Mouse (Mus musculus) myocyte (in vitro differentiated cells): ENCODE results near the gene Inhbc. TPM values are rescaled to one million over a fixed set of nuclear protein-coding genes. Genes with fewer than 3 reads are reported as not detected.
"Not testable (repeated sequence)": the region's sequence is repeated elsewhere in the genome, so short reads cannot be mapped to it uniquely, and the experiment has no call there.

ENCODE experiments used
- H3K27me3 ChIP-seq: one replicate; pipeline ENCODE4 v1.6.1; 2011; ENCODE audit not compliant: control insufficient read depth, insufficient read depth, insufficient read length
- H3K36me3 ChIP-seq: one replicate; pipeline ENCODE4 v1.6.1; 2011; ENCODE audit not compliant: control insufficient read depth, insufficient read depth
- H3K4me2 ChIP-seq: one replicate; pipeline ENCODE4 v1.6.1; 2011; ENCODE audit warnings: low read depth, control low read depth
- H3K4me3 ChIP-seq: one replicate; pipeline ENCODE4 v1.5.1; 2011; ENCODE audit warnings: mild to moderate bottlenecking, control low read depth, moderate library complexity
- H3K79me2 ChIP-seq: one replicate; pipeline ENCODE4 v1.6.1; 2011; ENCODE audit not compliant: control insufficient read depth, insufficient read depth
- H3ac ChIP-seq: one replicate; pipeline ENCODE4 v1.6.1; 2011; ENCODE audit not compliant: control insufficient read depth, insufficient read length
- CEBPB ChIP-seq: IDR thresholded peaks from 2 replicates; pipeline ENCODE4 v1.6.1; 2011; ENCODE audit warnings: mild to moderate bottlenecking, moderate library complexity; ENCODE audit not compliant: poor library complexity, insufficient read depth, severe bottlenecking
- E2F4 ChIP-seq: IDR thresholded peaks from one replicate; pipeline ENCODE4 v1.6.1; 2011; ENCODE audit warnings: mild to moderate bottlenecking, control low read depth, moderate library complexity; ENCODE audit not compliant: insufficient read depth
- MAX ChIP-seq: IDR thresholded peaks from one replicate; pipeline ENCODE4 v1.6.1; 2011; ENCODE audit warnings: low read depth, mild to moderate bottlenecking, control low read depth
- MYOD1 ChIP-seq, 3 experiments: IDR thresholded peaks; one replicate each; pipeline ENCODE4 v1.6.1; 2011; ENCODE audit warnings: control low read depth in 2 of 3, low read depth in 2 of 3, mild to moderate bottlenecking in 2 of 3, moderate library complexity in 1 of 3; ENCODE audit not compliant: insufficient read length in 2 of 3, control insufficient read depth in 1 of 3
- MYOG ChIP-seq, 3 experiments: IDR thresholded peaks; one replicate each; pipeline ENCODE4 v1.6.1; 2011; ENCODE audit warnings: control low read depth in 2 of 3, low read depth in 2 of 3, mild to moderate bottlenecking in 2 of 3; ENCODE audit not compliant: insufficient read length in 2 of 3, control insufficient read depth in 1 of 3, insufficient read depth in 1 of 3
- POLR2A ChIP-seq: IDR thresholded peaks from one replicate; pipeline ENCODE4 v1.6.1; 2011; ENCODE audit warnings: low read depth, mild to moderate bottlenecking, control low read depth, moderate library complexity; ENCODE audit not compliant: insufficient read length
- POLR2AphosphoS2 ChIP-seq: IDR thresholded peaks from one replicate; pipeline ENCODE4 v1.6.1; 2011; ENCODE audit warnings: low read depth, control low read depth; ENCODE audit not compliant: insufficient read length
- REST ChIP-seq: IDR thresholded peaks from one replicate; pipeline ENCODE4 v1.6.1; 2011; ENCODE audit warnings: mild to moderate bottlenecking, control low read depth, moderate library complexity; ENCODE audit not compliant: insufficient read depth, insufficient read length
- SRF ChIP-seq: IDR thresholded peaks from one replicate; pipeline ENCODE4 v1.6.1; 2011; ENCODE audit warnings: low read depth; ENCODE audit not compliant: control insufficient read depth, insufficient read length
- TCF12 ChIP-seq: IDR thresholded peaks from one replicate; pipeline ENCODE4 v1.6.1; 2011; ENCODE audit warnings: mild to moderate bottlenecking, control low read depth; ENCODE audit not compliant: poor library complexity, insufficient read depth, severe bottlenecking
- TCF3 ChIP-seq: IDR thresholded peaks from one replicate; pipeline ENCODE4 v1.6.1; 2011; ENCODE audit warnings: low read depth, control low read depth; ENCODE audit not compliant: insufficient read length
- USF1 ChIP-seq: IDR thresholded peaks from one replicate; pipeline ENCODE4 v1.6.1; 2011; ENCODE audit warnings: low read depth, mild to moderate bottlenecking, control low read depth, moderate library complexity
- polyA plus RNA-seq: library from polyadenylated mRNA; unstranded; fragments of >200 nt; fragmentation: generic; extraction: Trizol; gene quantifications from one replicate; pipeline ENCODE4 v1.2.1, GENCODE M21; 2012; ENCODE audit warnings: missing spikeins

Gene Inhbc
- polyA plus RNA-seq, 1 experiment: not detected

DNA sequence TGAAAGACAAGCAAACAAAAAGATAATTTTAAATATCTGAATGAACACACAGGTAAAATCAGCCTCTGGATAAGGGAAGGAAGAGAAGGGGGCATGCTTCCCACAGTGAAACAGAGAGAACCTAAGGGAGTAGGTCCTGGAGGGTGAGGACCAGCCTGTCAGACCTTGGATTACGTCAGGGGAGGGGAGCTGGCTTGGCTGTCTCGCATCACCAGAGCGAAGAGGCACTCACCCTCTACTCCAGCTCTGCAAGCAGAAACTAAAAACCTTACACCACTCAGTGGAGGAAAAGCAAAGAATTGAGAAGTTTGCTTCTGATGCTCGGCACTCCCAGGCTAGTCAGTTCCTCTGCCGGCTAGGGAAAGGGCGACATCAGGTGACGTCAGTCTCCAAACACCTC is 50.3 kb downstream of the Inhbc start:
- peaks cover 20% of the 10 kb centered on the region for H3K27me3 ChIP-seq
- H3K4me3 ChIP-seq: no peak overlapping the region
- H3K4me2 ChIP-seq: no peak overlapping the region
- TF ChIP-seq MYOG (IDR thresholded peaks at IDR 0.05; ENCODE audit: control insufficient read depth in 1 of 3, insufficient read depth in 1 of 3, insufficient read length in 2 of 3, low read depth in 2 of 3): no peak
- TF ChIP-seq POLR2AphosphoS2: no peak
- TF ChIP-seq POLR2A: no peak
- TF ChIP-seq SRF: no peak
- TF ChIP-seq MYOD1 (IDR thresholded peaks at IDR 0.05; ENCODE audit: control insufficient read depth in 1 of 3, insufficient read length in 2 of 3, low read depth in 2 of 3): no peak
- no peak for TF ChIP-seq USF1
- TF ChIP-seq TCF12: no peak
- no peak for TF ChIP-seq MAX
- TF ChIP-seq E2F4: no peak
- TF ChIP-seq TCF3: no peak
- TF ChIP-seq REST: no peak
- TF ChIP-seq CEBPB: no peak
- H3K79me2 ChIP-seq: no peaks in the 10 kb centered on the region
- H3K36me3 ChIP-seq: no peaks in the 10 kb centered on the region
- H3ac ChIP-seq: no peak overlapping the region

DNA sequence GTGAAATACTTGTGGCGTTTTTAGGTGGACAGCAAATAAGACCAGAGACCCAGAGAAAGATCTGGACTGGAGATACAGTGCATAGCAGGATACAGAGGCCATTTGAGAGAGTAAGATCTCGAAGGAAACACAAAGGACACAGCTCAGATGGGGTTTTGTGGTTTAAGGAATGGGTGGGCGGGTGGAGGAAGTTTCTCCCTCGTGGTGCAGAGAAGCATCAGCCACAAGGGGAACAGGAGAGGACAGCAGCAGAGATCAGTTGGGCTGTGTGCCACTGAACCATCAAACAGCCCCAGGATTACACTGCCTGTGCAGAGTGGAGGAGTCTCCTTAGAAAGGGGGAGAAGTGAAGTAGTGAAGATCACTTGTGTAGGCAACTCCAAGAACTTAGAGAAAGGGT is 52.2 kb downstream of the Inhbc start:
- Histone ChIP-seq H3K36me3 (no peaks in the 10 kb centered on the region), H3K79me2 (no peaks in the 10 kb centered on the region), H3K4me2 (no peak overlapping the region), H3K4me3 (no peak overlapping the region), H3ac (no peak overlapping the region), H3K27me3 (peaks cover 19% of the 10 kb centered on the region)
- TF ChIP-seq MYOG (IDR thresholded peaks at IDR 0.05; ENCODE audit: control insufficient read depth in 1 of 3, insufficient read depth in 1 of 3, insufficient read length in 2 of 3, low read depth in 2 of 3): no peak
- no peak for TF ChIP-seq SRF
- no peak for TF ChIP-seq POLR2AphosphoS2
- TF ChIP-seq CEBPB: no peak
- TF ChIP-seq USF1: no peak
- TF ChIP-seq MAX: no peak
- TF ChIP-seq E2F4: no peak
- TF ChIP-seq TCF3: no peak
- TF ChIP-seq TCF12: no peak
- TF ChIP-seq REST: no peak
- TF ChIP-seq POLR2A: no peak
- TF ChIP-seq MYOD1 (IDR thresholded peaks at IDR 0.05; ENCODE audit: control insufficient read depth in 1 of 3, insufficient read length in 2 of 3, low read depth in 2 of 3): no peak

DNA sequence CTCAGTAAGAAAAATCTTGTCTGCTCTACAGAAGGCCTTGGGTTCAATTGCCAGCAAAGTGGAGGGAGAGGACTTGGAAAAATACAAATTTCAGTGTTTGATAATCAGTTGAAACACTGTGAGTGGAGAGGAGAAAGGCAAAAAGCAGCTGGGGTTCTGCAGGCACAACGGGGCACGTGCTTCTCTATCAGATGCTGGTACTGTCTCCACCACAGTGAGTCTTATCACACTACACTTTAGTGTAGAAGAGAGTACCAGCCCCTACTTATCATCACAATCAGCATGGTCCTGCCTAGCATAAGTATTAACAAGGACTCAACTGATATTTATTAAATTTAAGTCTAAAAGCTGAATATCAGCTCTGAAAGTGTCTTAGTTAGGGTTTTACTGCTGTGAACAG is 53.0 kb downstream of the Inhbc start:
- Histone ChIP-seq H3K36me3 (no peaks in the 10 kb centered on the region), H3K79me2 (no peaks in the 10 kb centered on the region), H3K27me3 (peaks cover 11% of the 10 kb centered on the region), H3K4me3 (no peak overlapping the region), H3K4me2 (no peak overlapping the region), H3ac (no peak overlapping the region)
- no peak for TF ChIP-seq TCF12
- TF ChIP-seq REST: no peak
- TF ChIP-seq MYOG (IDR thresholded peaks at IDR 0.05; ENCODE audit: control insufficient read depth in 1 of 3, insufficient read depth in 1 of 3, insufficient read length in 2 of 3, low read depth in 2 of 3): no peak
- TF ChIP-seq SRF: no peak
- TF ChIP-seq E2F4: no peak
- TF ChIP-seq POLR2AphosphoS2: no peak
- no peak for TF ChIP-seq TCF3
- no peak for TF ChIP-seq MYOD1 (IDR thresholded peaks at IDR 0.05; ENCODE audit: control insufficient read depth in 1 of 3, insufficient read length in 2 of 3, low read depth in 2 of 3)
- TF ChIP-seq MAX: no peak
- no peak for TF ChIP-seq USF1
- TF ChIP-seq CEBPB: no peak

DNA sequence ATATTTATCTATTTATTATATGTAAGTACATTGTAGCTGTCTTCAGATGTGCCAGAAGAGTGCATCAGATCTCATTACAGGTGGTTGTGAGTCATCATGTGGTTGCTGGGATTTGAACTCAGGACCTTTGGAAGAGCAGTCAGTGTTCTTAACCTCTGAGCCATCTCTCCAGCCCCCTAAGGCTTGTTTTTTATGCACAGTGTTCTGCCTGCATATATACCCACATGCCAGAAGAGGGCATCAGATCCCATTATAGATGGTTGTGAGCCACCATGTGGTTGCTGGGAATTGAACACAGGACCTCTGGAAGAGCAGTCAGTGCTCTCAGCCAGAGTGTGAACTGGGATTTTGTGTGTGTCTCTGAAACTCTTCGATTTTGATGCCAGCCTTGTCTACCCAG is 55.3 kb downstream of the Inhbc start:
- not testable (repeated sequence) for H3K27me3 ChIP-seq, H3K36me3 ChIP-seq, H3K4me2 ChIP-seq, H3ac ChIP-seq, H3K4me3 ChIP-seq
- peaks cover 14% of the 10 kb centered on the region for H3K79me2 ChIP-seq

GRCm38 (mm10) chr10:127313516-127313915 is 56.7 kb downstream of the Inhbc start:
- not testable (repeated sequence) for H3K27me3 ChIP-seq, H3ac ChIP-seq, H3K4me3 ChIP-seq, H3K4me2 ChIP-seq
- Histone ChIP-seq H3K36me3 (peaks cover 13% of the 10 kb centered on the region), H3K79me2 (peaks cover 23% of the 10 kb centered on the region)

DNA sequence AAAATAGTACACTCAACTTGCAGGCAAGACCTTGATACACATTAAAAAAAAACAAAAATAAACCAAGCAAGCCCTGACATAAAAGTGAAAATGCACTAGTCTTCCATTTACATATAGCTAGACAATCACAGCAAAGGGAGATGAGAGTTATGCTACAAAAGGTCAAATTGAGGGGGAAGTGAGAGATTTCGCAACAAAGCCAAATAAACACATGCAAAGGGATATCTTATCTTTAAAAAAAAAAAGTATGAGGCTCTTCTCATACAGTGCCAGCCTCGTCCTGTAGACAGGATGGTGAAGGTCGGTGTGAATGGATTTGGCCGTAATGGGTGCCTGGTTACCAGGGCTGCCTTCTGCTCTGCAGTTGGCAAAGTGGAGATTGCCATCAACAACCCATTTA is 57.4 kb downstream of the Inhbc start:
- no peaks in the 10 kb centered on the region for H3K27me3 ChIP-seq
- H3K36me3 ChIP-seq: peaks cover 20% of the 10 kb centered on the region

More for the DNA sequence above, 57.4 kb downstream of the Inhbc start:
- TF ChIP-seq E2F4: no peak
- no peak for TF ChIP-seq MAX
- TF ChIP-seq CEBPB: 0 out of 2 replicates have a peak, but pooled peaks have one; percentile 11
- no peak for TF ChIP-seq POLR2A
- peaks cover 23% of the 10 kb centered on the region for H3K79me2 ChIP-seq
- no peak overlapping the region for H3ac ChIP-seq
- peak overlapping the region; percentile 68 for H3K4me3 ChIP-seq
- H3K4me2 ChIP-seq: peak overlapping the region; percentile 78
